Comparison of ENCODE assay signal across 8 mouse cellular contexts in genomic region chr10:55979898-55980521, GRCm38 (mm10).
A peak's percentile ranks its signal among the peaks of the same experiment; 100 is the strongest.
DNase-seq lines count a peak whose midpoint lies in the region; ATAC-seq and TF ChIP-seq lines count a peak whose summit lies in the region.

No protein-coding gene starts in this region.

- no peaks in the 10 kb centered on the region for H3K4me1 ChIP-seq in kidney, adult 2 months (ENCODE audit: control insufficient read depth, insufficient read depth, low read length)
- H3K4me1 ChIP-seq in limb, embryonic 10.5 days, result no peaks in the 10 kb centered on the region
- H3K4me1 ChIP-seq in neural tube, embryonic 12.5 days, result no peaks in the 10 kb centered on the region

- no peak overlapping the region for H3K9ac ChIP-seq in neural tube, embryonic 12.5 days

- no peak overlapping the region for H3K27ac ChIP-seq in kidney, adult 2 months (ENCODE audit: insufficient read depth, low read depth, low read length)
- no peak overlapping the region for H3K27ac ChIP-seq in limb, embryonic 10.5 days
- H3K27ac ChIP-seq in neural tube, embryonic 12.5 days, result no peak overlapping the region

- TF ChIP-seq CTCF in kidney, adult 2 months (conservative IDR thresholded peaks at IDR 0.05; ENCODE audit: insufficient read depth, insufficient read length, low read depth, low read length), result peak; percentile 49

- H3K4me3 ChIP-seq in kidney, adult 2 months (ENCODE audit: insufficient read depth, low read depth, low read length), result no peak overlapping the region
- no peak overlapping the region for H3K4me3 ChIP-seq in limb, embryonic 10.5 days
- H3K4me3 ChIP-seq in neural tube, embryonic 12.5 days, result no peak overlapping the region

- DNase-seq in urinary bladder, postnatal 14 days (ENCODE audit: low spot score), result peak; percentile 42
- DNase-seq in urinary bladder, postnatal 10 days (ENCODE audit: low spot score), result no peak
- peak; percentile 78 to 85 for DNase-seq in cerebellum, postnatal 10 days
- peak; percentile 6 to 46 for DNase-seq in frontal cortex, postnatal 14 days (ENCODE audit: low spot score in 2 of 2)
- peak; percentile 46 for DNase-seq in kidney, adult 2 months
- peak; percentile 32 for DNase-seq in limb, embryonic 10.5 days (ENCODE audit: low spot score)
- peak; percentile 2 for DNase-seq in yolk sac, embryonic 10.5 days (ENCODE audit: low spot score)

- H3K27me3 ChIP-seq in kidney, adult 2 months (replicated peaks; ENCODE audit: control insufficient read depth, insufficient read depth, low read length), result no peaks in the 10 kb centered on the region; the same call in 1 of the 2 replicates
- no peaks in the 10 kb centered on the region for H3K27me3 ChIP-seq in limb, embryonic 10.5 days (ENCODE audit: low read depth, poor library complexity, severe bottlenecking)
- no peaks in the 10 kb centered on the region for H3K27me3 ChIP-seq in neural tube, embryonic 12.5 days (replicated peaks)

- no peaks in the 10 kb centered on the region for H3K9me3 ChIP-seq in limb, embryonic 10.5 days (replicated peaks)
- H3K9me3 ChIP-seq in neural tube, embryonic 12.5 days, result no peaks in the 10 kb centered on the region

- 27% methylated on average over 2 of the region's 2 CpGs for WGBS in kidney, adult 2 months
- WGBS in limb, embryonic 10.5 days, result 36% methylated on average over 2 of the region's 2 CpGs
- 39% methylated on average over 2 of the region's 2 CpGs for WGBS in neural tube, embryonic 12.5 days

- ATAC-seq in neural tube, embryonic 12.5 days (ENCODE audit: low FRiP score, low read depth), result peak; percentile 75; the same call in 1 of the 2 replicates

- TF ChIP-seq POLR2A in kidney, adult 2 months (IDR thresholded peaks at IDR 0.05; ENCODE audit: low read depth, low read length), result no peak

- no peak overlapping the region for H3K4me2 ChIP-seq in neural tube, embryonic 12.5 days (replicated peaks)

- no peaks in the 10 kb centered on the region for H3K36me3 ChIP-seq in kidney, adult 2 months (ENCODE audit: control insufficient read depth, insufficient read depth, low read length)
- H3K36me3 ChIP-seq in limb, embryonic 10.5 days, result no peaks in the 10 kb centered on the region
- H3K36me3 ChIP-seq in neural tube, embryonic 12.5 days, result no peaks in the 10 kb centered on the region
